Mouse (Mus musculus): ENCODE measurements around the gene Zbtb26. TPM values are rescaled to one million over a fixed set of nuclear protein-coding genes. Genes with fewer than 3 reads are reported as not detected.

The Zbtb26 gene
- total RNA-seq (2014; rRNA removed; ENCODE audit: low replicate concordance) (9.4 and 13.9 TPM in 2 replicates), polyA plus RNA-seq (2015; fragmentation: Nextera tagmentation; extraction: Ambion mirVana) (1.9 and 2.0 TPM in 2 replicates)

DNA sequence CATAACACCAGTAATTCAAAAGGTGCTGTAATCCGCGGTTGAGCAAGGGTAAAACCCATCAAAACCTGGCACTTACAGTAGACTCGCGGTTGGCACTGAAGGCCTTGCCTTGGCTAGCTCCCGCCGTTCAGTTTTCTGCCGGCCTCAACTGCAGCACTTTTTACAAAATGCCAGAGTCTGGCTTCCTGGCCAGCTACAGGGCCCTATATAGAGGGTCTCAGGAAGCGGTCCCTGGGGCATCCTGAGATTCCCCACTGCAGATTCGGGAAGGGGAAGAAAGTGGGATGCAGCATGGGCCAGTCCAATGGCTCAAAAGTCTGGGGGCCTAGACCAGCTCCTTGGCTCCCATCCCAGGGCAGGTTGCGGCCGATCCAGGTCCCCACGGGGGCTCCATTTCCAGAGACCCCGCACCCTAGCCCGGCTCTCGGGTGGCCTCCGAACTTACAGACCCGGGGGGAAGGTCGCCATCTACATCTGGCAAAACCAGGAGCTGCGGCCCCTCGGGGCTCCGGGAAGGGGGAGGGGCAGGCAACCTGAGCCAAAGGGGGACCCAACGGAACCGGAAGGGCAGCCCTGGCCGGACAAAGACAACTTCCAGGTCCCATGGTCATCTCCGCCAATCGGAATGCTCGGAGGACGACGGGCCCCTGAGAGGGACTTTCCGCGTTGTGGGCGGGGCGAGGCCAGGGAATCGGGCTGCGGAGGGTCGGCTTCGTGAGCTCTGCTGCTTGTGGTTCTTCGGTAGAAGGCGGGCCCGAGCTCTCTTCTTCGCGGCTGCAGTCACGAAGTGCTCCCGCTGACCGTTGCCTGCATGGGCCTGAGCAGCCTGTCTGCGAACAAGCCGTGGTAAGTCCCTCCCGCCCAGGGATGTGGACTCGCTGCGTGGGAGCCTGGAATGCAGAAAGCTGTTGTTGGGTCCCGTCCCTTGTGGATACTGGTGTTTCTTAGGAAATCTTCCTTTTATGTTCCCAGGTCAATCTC, at the start of gene Zbtb26, which contains the start of the genes Zbtb6 and Rabgap1:
Zbtb26 (minus strand) TSS at position 525 of the 981 bp plus-strand sequence.
Zbtb6 (minus strand) TSS at position 561 of the 981 bp plus-strand sequence.
Rabgap1 (plus strand) TSS at position 669 of the 981 bp plus-strand sequence.
- ATAC-seq (ENCODE audit: insufficient read depth, low read depth) (peak; percentile 99), DNase-seq (ENCODE audit: low spot score) (peak; percentile 94)
- peak within 1 kb of the TSS; percentile 75 for H3K9ac ChIP-seq (replicated peaks; ENCODE audit: low read depth, low read length)
- peak within 1 kb of the TSS; percentile 65 for H3K4me3 ChIP-seq (ENCODE audit: low read depth, low read length)
- H3K9me3 ChIP-seq (replicated peaks; ENCODE audit: control insufficient read depth, low read length): no peaks in the 10 kb centered on the region
- H3K4me1 ChIP-seq (ENCODE audit: control insufficient read depth, insufficient read depth): peaks cover 10% of the 10 kb centered on the region
- peak within 1 kb of the TSS; percentile 93 for H3K27ac ChIP-seq (ENCODE audit: low read depth)
- peak; percentile 89 for TF ChIP-seq EP300 (IDR thresholded peaks at IDR 0.05; ENCODE audit: low read depth)
- TF ChIP-seq CTCF (IDR thresholded peaks at IDR 0.05; ENCODE audit: low read depth): no peak
- under 1% methylated on average over 51 of the region's 51 CpGs for WGBS
- H3K36me3 ChIP-seq (replicated peaks; ENCODE audit: control insufficient read depth, insufficient read depth, low read length): no peaks in the 10 kb centered on the region
- H3K4me2 ChIP-seq (ENCODE audit: low read depth, low read length): peak within 1 kb of the TSS; percentile 82
- H3K27me3 ChIP-seq (ENCODE audit: control insufficient read depth, insufficient read depth, low read length): no peaks in the 10 kb centered on the region

DNA sequence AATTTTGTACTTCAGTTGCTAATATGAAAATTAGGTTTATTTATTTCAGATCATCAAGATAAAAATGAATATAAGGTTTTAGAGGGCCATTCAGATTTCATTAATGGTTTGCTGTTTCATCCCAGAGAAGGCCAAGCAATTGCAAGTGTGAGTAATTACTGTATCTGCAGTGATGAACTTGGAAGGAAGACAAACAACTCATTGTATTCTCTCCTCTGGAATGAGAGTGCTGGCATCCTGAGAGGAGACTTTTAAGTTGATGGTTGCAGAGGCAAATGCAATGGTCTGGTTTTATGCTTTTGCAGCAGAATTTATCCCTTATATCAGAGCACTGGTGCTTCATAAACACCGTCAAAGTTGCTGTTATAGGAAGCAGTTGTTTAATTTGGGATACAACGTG, 46.0 kb upstream of the Zbtb26 start:
- ATAC-seq (ENCODE audit: insufficient read depth, low read depth): no peak
- peaks cover 66% of the 10 kb centered on the region for H3K36me3 ChIP-seq (replicated peaks; ENCODE audit: control insufficient read depth, insufficient read depth, low read length)
- no peak overlapping the region for H3K4me2 ChIP-seq (ENCODE audit: low read depth, low read length)
- H3K9ac ChIP-seq (replicated peaks; ENCODE audit: low read depth, low read length): no peak overlapping the region
- H3K4me3 ChIP-seq (ENCODE audit: low read depth, low read length): no peak overlapping the region
- no peak overlapping the region for H3K27ac ChIP-seq (ENCODE audit: low read depth)
- H3K9me3 ChIP-seq (replicated peaks; ENCODE audit: control insufficient read depth, low read length): no peaks in the 10 kb centered on the region
- H3K27me3 ChIP-seq (ENCODE audit: control insufficient read depth, insufficient read depth, low read length): no peaks in the 10 kb centered on the region
- TF ChIP-seq EP300 (IDR thresholded peaks at IDR 0.05; ENCODE audit: low read depth) (no peak), CTCF (IDR thresholded peaks at IDR 0.05; ENCODE audit: low read depth) (no peak)
- no peaks in the 10 kb centered on the region for H3K4me1 ChIP-seq (ENCODE audit: control insufficient read depth, insufficient read depth)
- WGBS: 92% methylated on average over 2 of the region's 2 CpGs
- DNase-seq (ENCODE audit: low spot score): no peak

DNA sequence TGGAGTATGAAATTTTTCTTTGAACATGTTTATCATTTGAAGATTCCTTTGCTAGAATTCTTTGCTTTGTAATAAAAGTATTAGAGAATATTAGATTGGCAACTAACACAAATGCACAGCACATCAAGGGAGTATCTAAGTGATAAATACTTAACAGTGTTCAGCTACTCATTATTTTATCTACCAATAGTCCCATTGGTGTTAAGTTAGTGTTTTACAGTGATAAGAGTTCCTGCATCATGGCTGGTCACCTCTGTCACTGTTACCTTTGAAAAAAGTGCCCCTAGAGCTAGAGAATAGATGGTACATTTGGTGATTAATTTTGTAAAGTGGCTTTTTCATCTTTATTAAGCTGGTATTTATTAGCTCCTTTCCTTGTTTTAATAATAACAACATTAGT, 43.5 kb upstream of the Zbtb26 start:
- no peak overlapping the region for H3K4me3 ChIP-seq (ENCODE audit: low read depth, low read length)

DNA sequence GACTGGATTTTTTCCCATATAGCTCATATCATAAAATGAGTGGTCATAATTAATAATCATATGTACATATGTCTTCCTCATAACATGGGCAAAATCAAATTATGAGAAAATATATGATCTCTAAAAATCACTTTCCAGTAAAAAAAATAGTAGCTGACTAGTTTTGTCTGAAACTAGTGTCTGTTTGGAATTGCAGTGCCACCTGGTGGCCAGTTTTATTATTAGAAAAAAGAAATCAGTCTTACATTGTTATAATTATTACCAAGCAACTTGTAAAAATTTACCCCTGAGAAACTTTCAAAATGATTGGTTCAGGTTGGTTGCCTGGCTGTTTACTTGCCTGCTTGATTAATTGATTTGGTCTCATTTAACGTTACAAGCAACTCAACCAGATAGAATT, 42.4 kb upstream of the Zbtb26 start:
- no peak overlapping the region for H3K4me3 ChIP-seq (ENCODE audit: low read depth, low read length)
- WGBS: 72% methylated on average over 1 of the region's 1 CpGs
- H3K4me1 ChIP-seq (ENCODE audit: control insufficient read depth, insufficient read depth): no peaks in the 10 kb centered on the region
- H3K27me3 ChIP-seq (ENCODE audit: control insufficient read depth, insufficient read depth, low read length): no peaks in the 10 kb centered on the region
- peaks cover 47% of the 10 kb centered on the region for H3K36me3 ChIP-seq (replicated peaks; ENCODE audit: control insufficient read depth, insufficient read depth, low read length)
- H3K9me3 ChIP-seq (replicated peaks; ENCODE audit: control insufficient read depth, low read length): no peaks in the 10 kb centered on the region
- TF ChIP-seq CTCF (IDR thresholded peaks at IDR 0.05; ENCODE audit: low read depth) (peak; percentile 49), EP300 (IDR thresholded peaks at IDR 0.05; ENCODE audit: low read depth) (no peak)
- no peak overlapping the region for H3K9ac ChIP-seq (replicated peaks; ENCODE audit: low read depth, low read length)
- no peak overlapping the region for H3K4me2 ChIP-seq (ENCODE audit: low read depth, low read length)
- peak; percentile 38 for DNase-seq (ENCODE audit: low spot score)
- no peak overlapping the region for H3K27ac ChIP-seq (ENCODE audit: low read depth)
- ATAC-seq (ENCODE audit: insufficient read depth, low read depth): no peak

More for the DNA sequence above, 43.5 kb upstream of the Zbtb26 start:
- no peak overlapping the region for H3K4me2 ChIP-seq (ENCODE audit: low read depth, low read length)
- DNase-seq (ENCODE audit: low spot score) (no peak), ATAC-seq (ENCODE audit: insufficient read depth, low read depth) (no peak)
- H3K9me3 ChIP-seq (replicated peaks; ENCODE audit: control insufficient read depth, low read length): no peaks in the 10 kb centered on the region
- TF ChIP-seq EP300 (IDR thresholded peaks at IDR 0.05; ENCODE audit: low read depth) (no peak), CTCF (IDR thresholded peaks at IDR 0.05; ENCODE audit: low read depth) (no peak)
- peaks cover 54% of the 10 kb centered on the region for H3K36me3 ChIP-seq (replicated peaks; ENCODE audit: control insufficient read depth, insufficient read depth, low read length)
- H3K9ac ChIP-seq (replicated peaks; ENCODE audit: low read depth, low read length): no peak overlapping the region
- no peaks in the 10 kb centered on the region for H3K4me1 ChIP-seq (ENCODE audit: control insufficient read depth, insufficient read depth)
- H3K27me3 ChIP-seq (ENCODE audit: control insufficient read depth, insufficient read depth, low read length): no peaks in the 10 kb centered on the region
- H3K27ac ChIP-seq (ENCODE audit: low read depth): no peak overlapping the region

DNA sequence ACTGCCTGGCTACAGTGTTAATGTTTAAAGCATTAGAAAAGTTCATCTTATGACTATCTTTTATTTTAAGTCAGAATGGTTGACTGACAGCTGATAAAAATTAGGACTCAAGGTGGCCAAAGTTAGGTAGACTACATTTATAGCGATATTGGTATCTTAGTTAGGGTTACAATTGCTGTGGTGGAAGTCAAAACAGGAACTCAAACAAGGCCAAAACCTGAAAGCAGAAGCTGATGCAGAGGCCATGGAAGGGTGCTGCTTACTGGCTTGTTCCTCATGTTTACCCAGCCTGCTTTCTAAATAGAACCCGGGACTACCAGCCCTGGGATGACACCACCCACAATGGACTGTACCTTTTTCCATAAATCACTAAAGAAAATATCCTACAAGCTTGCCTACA, 41.2 kb upstream of the Zbtb26 start:
- ATAC-seq (ENCODE audit: insufficient read depth, low read depth) (no peak), DNase-seq (ENCODE audit: low spot score) (no peak)
- 84% methylated on average over 2 of the region's 2 CpGs for WGBS
- TF ChIP-seq EP300 (IDR thresholded peaks at IDR 0.05; ENCODE audit: low read depth) (no peak), CTCF (IDR thresholded peaks at IDR 0.05; ENCODE audit: low read depth) (no peak)
- no peak overlapping the region for H3K9ac ChIP-seq (replicated peaks; ENCODE audit: low read depth, low read length)
- no peaks in the 10 kb centered on the region for H3K9me3 ChIP-seq (replicated peaks; ENCODE audit: control insufficient read depth, low read length)
- no peaks in the 10 kb centered on the region for H3K4me1 ChIP-seq (ENCODE audit: control insufficient read depth, insufficient read depth)
- H3K4me3 ChIP-seq (ENCODE audit: low read depth, low read length): no peak overlapping the region
- H3K4me2 ChIP-seq (ENCODE audit: low read depth, low read length): no peak overlapping the region
- H3K36me3 ChIP-seq (replicated peaks; ENCODE audit: control insufficient read depth, insufficient read depth, low read length): peaks cover 35% of the 10 kb centered on the region
- no peak overlapping the region for H3K27ac ChIP-seq (ENCODE audit: low read depth)
- H3K27me3 ChIP-seq (ENCODE audit: control insufficient read depth, insufficient read depth, low read length): no peaks in the 10 kb centered on the region

Measured in heart, postnatal 0 days (tissue).